Mouse (Mus musculus): ENCODE data around the gene Zfp219.
A peak's percentile ranks its signal among the peaks of the same experiment; 100 is the strongest.
"Not testable (repeated sequence)": the region's sequence is repeated elsewhere in the genome, so short reads cannot be mapped to it uniquely, and the experiment has no call there.

The Zfp219 gene

GRCm38 (mm10) chr14:52020486-52021137 is at the start of gene Zfp219:
Zfp219 (minus strand) TSS chr14:52020733.
- peak within 1 kb of the TSS; percentile 90 for H3K4me3 ChIP-seq (replicated peaks; ENCODE audit: low read length)
- H3K4me1 ChIP-seq (replicated peaks; ENCODE audit: low read depth, low read length): peaks cover 73% of the 10 kb centered on the region
- H3K27me3 ChIP-seq (ENCODE audit: insufficient read depth, low read length): no peaks in the 10 kb centered on the region
- TF ChIP-seq CTCF (conservative IDR thresholded peaks at IDR 0.05; ENCODE audit: low read length) (peak; percentile 6; the same call in 1 of the 2 replicates), NANOG (IDR thresholded peaks at IDR 0.05; ENCODE audit: borderline replicate concordance, low read length) (no peak)
- peaks cover 24% of the 10 kb centered on the region for H3K36me3 ChIP-seq (ENCODE audit: insufficient read depth, low read length)
- H3K9me3 ChIP-seq (ENCODE audit: low read length): no peaks in the 10 kb centered on the region

- TF ChIP-seq NANOG (IDR thresholded peaks at IDR 0.05; ENCODE audit: borderline replicate concordance, low read length) (peak; percentile 78), CTCF (conservative IDR thresholded peaks at IDR 0.05; ENCODE audit: low read length) (no peak), POU5F1 (IDR thresholded peaks at IDR 0.05; ENCODE audit: borderline replicate concordance, low read length) (no peak)
- Histone ChIP-seq H3K9me3 (ENCODE audit: low read length) (no peaks in the 10 kb centered on the region), H3K27me3 (ENCODE audit: insufficient read depth, low read length) (no peaks in the 10 kb centered on the region), H3K36me3 (ENCODE audit: insufficient read depth, low read length) (peaks cover 8% of the 10 kb centered on the region), H3K4me3 (replicated peaks; ENCODE audit: low read length) (no peak overlapping the region; the same call in 1 of the 2 replicates), H3K4me1 (replicated peaks; ENCODE audit: low read depth, low read length) (peaks cover 84% of the 10 kb centered on the region)
Measured at GRCm38 (mm10) chr14:52066135-52066534, 45.6 kb upstream of the Zfp219 start.

GRCm38 (mm10) chr14:52061798-52062197 is 41.3 kb upstream of the Zfp219 start:
- TF ChIP-seq NANOG (IDR thresholded peaks at IDR 0.05; ENCODE audit: borderline replicate concordance, low read length) (no peak), CTCF (conservative IDR thresholded peaks at IDR 0.05; ENCODE audit: low read length) (no peak), POU5F1 (IDR thresholded peaks at IDR 0.05; ENCODE audit: borderline replicate concordance, low read length) (no peak)
- H3K27me3 ChIP-seq (ENCODE audit: insufficient read depth, low read length): no peaks in the 10 kb centered on the region
- peaks cover 68% of the 10 kb centered on the region for H3K4me1 ChIP-seq (replicated peaks; ENCODE audit: low read depth, low read length)
- H3K9me3 ChIP-seq (ENCODE audit: low read length): peaks cover 3% of the 10 kb centered on the region; the same call in 1 of the 2 replicates
- H3K4me3 ChIP-seq (replicated peaks; ENCODE audit: low read length): 0 out of 2 replicates have a peak overlapping the region, but pooled peaks have one; percentile 5
- H3K36me3 ChIP-seq (ENCODE audit: insufficient read depth, low read length): no peaks in the 10 kb centered on the region; the same call in 1 of the 2 replicates

DNA sequence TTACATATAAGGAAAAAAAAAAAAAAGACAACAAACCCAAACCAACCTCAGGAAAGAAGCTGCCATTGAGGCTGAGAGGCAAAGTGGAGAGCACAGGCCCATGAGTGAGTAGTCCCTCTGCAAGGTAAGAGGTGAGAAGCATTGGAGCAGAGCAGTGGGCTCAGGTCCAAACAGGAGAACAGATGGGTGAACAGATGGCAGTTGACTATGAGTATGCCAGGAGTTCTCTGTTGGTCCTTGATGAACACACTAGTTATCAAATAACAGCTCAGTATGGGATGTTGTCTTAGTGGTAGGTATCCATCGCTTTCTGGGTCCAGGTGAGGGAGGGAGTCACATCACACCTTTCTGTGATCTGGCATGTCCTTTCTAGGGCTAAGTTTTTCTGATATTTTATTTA is 40.3 kb upstream of the Zfp219 start:
- TF ChIP-seq POU5F1 (IDR thresholded peaks at IDR 0.05; ENCODE audit: borderline replicate concordance, low read length) (no peak), NANOG (IDR thresholded peaks at IDR 0.05; ENCODE audit: borderline replicate concordance, low read length) (no peak), CTCF (conservative IDR thresholded peaks at IDR 0.05; ENCODE audit: low read length) (no peak)
- no peaks in the 10 kb centered on the region for H3K27me3 ChIP-seq (ENCODE audit: insufficient read depth, low read length)
- no peak overlapping the region for H3K4me3 ChIP-seq (replicated peaks; ENCODE audit: low read length)
- peaks cover 13% of the 10 kb centered on the region for H3K9me3 ChIP-seq (ENCODE audit: low read length)
- peaks cover 64% of the 10 kb centered on the region for H3K4me1 ChIP-seq (replicated peaks; ENCODE audit: low read depth, low read length)
- peaks cover 6% of the 10 kb centered on the region; the same call in 1 of the 2 replicates for H3K36me3 ChIP-seq (ENCODE audit: insufficient read depth, low read length)

DNA sequence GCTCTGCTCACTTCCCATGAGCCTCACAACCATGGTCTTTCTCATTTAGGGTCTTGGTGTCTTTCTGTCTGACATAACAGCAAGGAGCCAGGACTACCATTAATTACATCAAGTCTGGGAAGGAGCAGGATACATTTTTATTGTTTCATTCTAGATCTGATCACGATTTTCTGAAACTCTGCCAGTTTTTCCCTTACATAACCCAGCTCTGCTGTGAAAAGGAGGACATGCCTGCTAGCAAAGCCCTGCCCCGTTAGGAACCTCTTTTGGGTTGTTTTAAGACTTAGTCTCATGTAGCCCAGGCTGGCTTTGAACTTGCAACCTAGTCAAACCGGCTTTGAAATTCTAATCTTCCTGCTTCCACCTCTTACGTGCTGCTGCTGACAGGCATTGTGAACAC is 39.4 kb upstream of the Zfp219 start:
- TF ChIP-seq POU5F1 (IDR thresholded peaks at IDR 0.05; ENCODE audit: borderline replicate concordance, low read length) (no peak), CTCF (conservative IDR thresholded peaks at IDR 0.05; ENCODE audit: low read length) (no peak), NANOG (IDR thresholded peaks at IDR 0.05; ENCODE audit: borderline replicate concordance, low read length) (no peak)
- Histone ChIP-seq H3K27me3 (ENCODE audit: insufficient read depth, low read length) (no peaks in the 10 kb centered on the region), H3K4me3 (replicated peaks; ENCODE audit: low read length) (no peak overlapping the region), H3K4me1 (replicated peaks; ENCODE audit: low read depth, low read length) (peaks cover 60% of the 10 kb centered on the region), H3K36me3 (ENCODE audit: insufficient read depth, low read length) (peaks cover 6% of the 10 kb centered on the region; the same call in 1 of the 2 replicates), H3K9me3 (ENCODE audit: low read length) (peaks cover 19% of the 10 kb centered on the region)

- H3K4me3 ChIP-seq (replicated peaks; ENCODE audit: low read length); H3K27me3 ChIP-seq (ENCODE audit: insufficient read depth, low read length); H3K4me1 ChIP-seq (replicated peaks; ENCODE audit: low read depth, low read length): not testable (repeated sequence)
- Histone ChIP-seq H3K36me3 (ENCODE audit: insufficient read depth, low read length) (peaks cover 18% of the 10 kb centered on the region), H3K9me3 (ENCODE audit: low read length) (peaks cover 67% of the 10 kb centered on the region)
Measured at GRCm38 (mm10) chr14:52052720-52053119, 32.2 kb upstream of the Zfp219 start.

GRCm38 (mm10) chr14:52045966-52046565 is 25.5 kb upstream of the Zfp219 start:
- Histone ChIP-seq H3K27me3 (ENCODE audit: insufficient read depth, low read length) (no peaks in the 10 kb centered on the region), H3K4me1 (replicated peaks; ENCODE audit: low read depth, low read length) (peaks cover 25% of the 10 kb centered on the region), H3K4me3 (replicated peaks; ENCODE audit: low read length) (no peak overlapping the region), H3K9me3 (ENCODE audit: low read length) (peaks cover 15% of the 10 kb centered on the region), H3K36me3 (ENCODE audit: insufficient read depth, low read length) (no peaks in the 10 kb centered on the region)
- TF ChIP-seq NANOG (IDR thresholded peaks at IDR 0.05; ENCODE audit: borderline replicate concordance, low read length): no peak
- TF ChIP-seq POU5F1 (IDR thresholded peaks at IDR 0.05; ENCODE audit: borderline replicate concordance, low read length): no peak
- no peak for TF ChIP-seq CTCF (conservative IDR thresholded peaks at IDR 0.05; ENCODE audit: low read length)

GRCm38 (mm10) chr14:52044901-52045678 is 24.6 kb upstream of the Zfp219 start:
- Histone ChIP-seq H3K4me1 (replicated peaks; ENCODE audit: low read depth, low read length) (peaks cover 25% of the 10 kb centered on the region), H3K9me3 (ENCODE audit: low read length) (peaks cover 6% of the 10 kb centered on the region), H3K4me3 (replicated peaks; ENCODE audit: low read length) (no peak overlapping the region), H3K27me3 (ENCODE audit: insufficient read depth, low read length) (no peaks in the 10 kb centered on the region), H3K36me3 (ENCODE audit: insufficient read depth, low read length) (no peaks in the 10 kb centered on the region)
- TF ChIP-seq NANOG (IDR thresholded peaks at IDR 0.05; ENCODE audit: borderline replicate concordance, low read length): no peak
- TF ChIP-seq CTCF (conservative IDR thresholded peaks at IDR 0.05; ENCODE audit: low read length): peak; percentile 58
